Mouse (Mus musculus): ENCODE measurements at regions not wholly inside any gene's neighbourhood (a gene's known extent, or its start where the extent isn't known, plus 50 kb on each side); places are given as distances from the start of the nearest gene placed in this dataset.

DNA sequence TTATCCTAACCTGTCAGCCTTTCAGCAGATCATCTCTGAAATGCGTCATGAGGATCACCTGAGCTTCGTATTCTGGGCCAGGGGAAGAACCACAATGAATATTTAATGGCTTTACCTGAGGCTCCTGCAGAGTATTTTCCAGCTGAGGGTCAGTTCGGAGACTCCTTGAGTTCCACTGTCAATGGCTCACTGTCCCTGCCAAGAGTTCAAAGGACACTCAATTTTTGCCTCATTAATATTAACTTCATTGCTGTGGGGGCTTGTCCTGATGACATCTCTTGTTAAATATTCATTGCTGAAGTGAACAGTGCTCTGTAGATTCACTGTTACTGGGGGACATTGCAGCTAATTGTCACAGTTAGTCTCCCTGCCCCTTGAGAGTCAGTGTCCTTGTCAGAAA lies 316.2 kb upstream of the Myt1l start:
- no peak for DNase-seq (ENCODE audit: low read depth)

DNA sequence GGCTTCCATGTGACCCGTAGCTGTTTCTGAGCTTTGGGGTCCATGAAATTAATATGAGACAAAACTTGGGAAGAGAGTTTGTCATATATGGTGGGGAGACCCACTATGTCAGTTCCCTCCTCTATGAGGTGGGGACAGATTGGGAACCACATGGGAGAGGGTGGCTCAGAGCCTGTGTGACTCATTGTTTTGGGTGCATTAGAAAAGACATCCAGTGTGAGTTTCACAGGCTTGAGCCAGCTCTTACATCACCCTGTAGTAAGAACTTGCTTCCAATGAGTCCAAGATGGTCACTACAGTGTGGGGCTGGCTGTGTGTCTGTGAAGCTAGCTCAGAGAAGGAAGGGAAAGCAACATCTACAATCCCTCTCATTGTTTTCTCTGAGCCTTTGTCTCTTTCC lies 314.6 kb upstream of the Myt1l start:
- DNase-seq (ENCODE audit: low read depth) = no peak

DNA sequence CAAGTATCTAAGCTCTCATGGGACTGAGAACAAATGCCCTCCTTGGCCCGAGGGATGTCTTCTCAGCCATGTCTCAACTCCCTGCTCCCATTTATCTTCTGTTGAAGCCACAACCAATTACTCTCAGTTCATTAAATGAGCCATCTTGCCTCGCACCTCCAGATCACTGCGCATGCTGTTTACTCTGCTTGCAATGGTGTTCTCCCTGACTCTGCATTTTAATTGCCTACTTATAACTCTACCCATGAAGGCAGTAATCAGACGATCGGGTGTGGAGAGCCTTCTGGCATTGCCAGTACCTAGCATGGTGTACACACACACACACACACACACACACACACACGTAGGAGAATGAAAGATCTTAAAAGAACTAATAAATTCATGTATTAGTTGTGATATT lies 306.1 kb upstream of the Myt1l start:
- DNase-seq (ENCODE audit: low read depth) = no peak

DNA sequence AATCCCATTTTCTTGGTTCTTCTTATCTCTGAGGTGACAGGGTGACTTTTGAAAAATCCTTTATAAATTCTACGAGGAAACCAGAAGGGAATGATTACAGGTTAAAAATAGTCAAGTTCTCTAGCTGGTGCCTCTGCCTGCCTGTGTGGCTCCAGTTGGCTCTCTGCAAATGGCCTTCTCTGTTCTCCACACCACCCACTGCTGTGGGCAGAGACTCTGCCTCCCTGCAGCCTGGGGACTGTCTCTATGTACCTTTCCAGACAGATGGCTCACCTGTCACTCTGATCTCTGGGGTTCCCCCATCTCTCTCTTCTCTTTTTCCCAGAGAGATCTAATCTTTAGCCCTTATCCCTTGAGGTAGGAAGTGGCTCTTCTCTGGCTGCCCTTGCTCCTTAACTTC lies 302.2 kb upstream of the Myt1l start:
- DNase-seq (ENCODE audit: low read depth) = no peak

DNA sequence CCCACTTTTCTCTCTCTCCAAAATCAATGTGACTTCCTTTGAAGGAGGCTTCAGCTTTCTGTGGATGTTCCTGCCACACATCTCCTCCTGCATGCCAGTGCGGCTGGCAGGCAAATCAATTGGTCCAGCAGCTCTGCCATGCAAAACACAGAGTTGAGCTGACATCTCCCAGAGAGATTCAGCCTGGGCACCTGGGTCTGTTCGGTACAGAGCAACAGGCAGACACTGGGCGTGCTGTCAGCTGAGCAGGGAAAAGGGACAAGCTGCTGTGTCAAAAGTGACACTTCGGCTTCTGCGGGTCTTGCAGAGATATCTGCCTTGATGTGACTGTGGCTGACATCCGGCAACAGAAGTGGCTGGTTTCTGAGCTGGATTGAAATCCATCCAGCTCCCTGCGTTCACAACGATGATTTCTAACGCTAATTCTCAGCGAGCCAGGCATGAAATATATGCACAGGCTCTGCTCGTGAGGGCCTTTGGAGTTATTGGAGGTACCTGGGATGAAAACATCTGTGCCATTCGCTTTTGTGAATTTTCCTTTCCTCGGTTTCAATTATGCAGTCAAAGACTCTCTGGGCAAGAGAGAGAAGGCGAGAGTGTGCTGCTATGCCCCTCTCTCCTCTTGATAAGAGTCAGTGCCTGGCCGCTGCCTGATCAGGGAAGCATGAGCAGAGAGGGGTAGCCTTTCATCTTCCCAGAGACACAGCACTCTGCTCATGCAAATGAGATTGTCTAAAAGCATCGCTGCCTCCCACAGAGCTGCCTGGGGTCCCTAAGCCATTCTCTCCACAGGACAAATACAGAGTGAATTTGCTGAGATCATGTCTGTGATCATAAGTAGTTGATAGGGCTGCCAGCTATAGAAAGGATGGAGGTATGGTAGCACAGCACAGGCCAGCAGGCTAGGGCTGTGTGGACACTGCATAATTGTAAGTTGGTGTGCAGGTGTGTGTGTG lies 295.4 kb upstream of the Myt1l start:
- DNase-seq (ENCODE audit: low read depth) = no peak

DNA sequence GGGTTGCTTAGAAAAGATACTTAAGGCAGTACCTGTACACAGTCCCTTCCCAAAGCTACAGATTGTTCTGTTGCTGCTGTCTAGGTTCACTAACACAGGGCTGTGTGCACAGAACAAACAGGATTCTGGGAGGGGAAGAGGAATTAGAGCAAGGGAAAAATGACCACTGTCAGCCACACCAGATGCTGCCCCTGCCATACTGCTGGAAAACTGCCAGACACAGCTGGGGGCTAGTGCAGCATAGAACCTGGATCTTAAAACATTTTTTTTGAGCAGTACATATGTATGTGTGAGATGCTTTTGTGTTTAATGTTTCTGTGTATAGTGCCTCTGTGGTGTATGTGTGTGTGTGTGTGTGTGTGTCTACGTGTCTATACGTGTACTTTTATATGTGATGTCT lies 291.7 kb upstream of the Myt1l start:
- no peak for DNase-seq (ENCODE audit: low read depth)

DNA sequence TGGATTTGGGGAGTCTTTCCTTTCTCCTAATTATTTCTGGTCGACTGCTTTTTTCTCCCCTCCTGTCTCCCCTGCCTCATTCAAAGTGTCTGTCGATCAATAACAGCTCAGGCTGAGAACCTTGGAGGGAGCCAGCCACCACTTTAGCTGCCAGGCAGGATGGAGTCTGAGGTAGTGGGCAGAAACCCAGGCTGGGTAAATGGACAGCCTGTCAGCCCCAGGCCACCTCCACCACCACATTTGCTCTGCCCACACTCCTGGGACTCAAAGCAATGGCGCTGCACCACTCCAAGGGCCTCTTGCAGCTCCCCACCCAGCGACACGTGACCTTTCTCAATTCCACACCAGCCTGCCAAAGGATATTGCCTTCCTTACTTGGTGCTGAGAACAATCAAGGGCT lies 290.7 kb upstream of the Myt1l start:
- no peak for DNase-seq (ENCODE audit: low read depth)

DNA sequence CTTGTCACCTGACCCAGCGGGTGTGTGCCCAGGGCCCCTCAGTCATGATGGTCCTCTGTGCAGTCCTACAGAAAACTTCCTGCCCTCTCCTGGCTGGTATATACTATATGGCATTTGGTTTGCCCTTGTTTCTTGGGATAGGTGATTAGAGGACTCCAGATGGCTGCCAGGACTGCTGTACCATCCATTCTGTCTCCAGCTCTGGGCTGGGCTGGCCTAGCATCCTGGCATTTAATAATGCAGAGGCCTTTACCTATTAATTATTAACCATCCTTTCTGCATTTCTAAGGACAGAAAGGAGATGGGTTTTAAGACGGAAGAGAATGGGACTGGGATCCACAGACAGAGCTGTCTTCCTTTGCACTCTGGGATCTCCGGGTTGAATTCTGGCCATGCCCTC lies 288.7 kb upstream of the Myt1l start:
- no peak for DNase-seq (ENCODE audit: low read depth)

DNA sequence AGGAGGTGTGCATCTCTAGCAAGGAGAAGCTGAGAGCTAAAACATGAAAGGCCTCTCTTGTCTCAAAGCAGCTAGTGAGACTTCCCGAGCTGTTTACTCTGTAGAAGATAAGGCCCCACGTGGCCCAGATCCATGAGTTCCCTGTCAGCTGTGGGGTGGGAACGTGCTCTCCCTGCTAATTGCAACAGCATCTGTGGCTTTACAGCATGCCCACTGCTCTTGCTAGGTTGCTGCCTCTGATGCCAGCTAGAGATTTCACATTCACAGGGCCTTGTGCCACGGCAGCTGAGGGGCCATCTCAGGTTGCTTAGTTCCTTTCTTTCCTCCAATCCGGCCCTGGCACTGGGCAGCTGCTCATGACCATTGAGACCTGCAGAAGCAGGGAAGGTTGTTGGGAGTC lies 288.2 kb upstream of the Myt1l start:
- no peak for DNase-seq (ENCODE audit: low read depth)

DNA sequence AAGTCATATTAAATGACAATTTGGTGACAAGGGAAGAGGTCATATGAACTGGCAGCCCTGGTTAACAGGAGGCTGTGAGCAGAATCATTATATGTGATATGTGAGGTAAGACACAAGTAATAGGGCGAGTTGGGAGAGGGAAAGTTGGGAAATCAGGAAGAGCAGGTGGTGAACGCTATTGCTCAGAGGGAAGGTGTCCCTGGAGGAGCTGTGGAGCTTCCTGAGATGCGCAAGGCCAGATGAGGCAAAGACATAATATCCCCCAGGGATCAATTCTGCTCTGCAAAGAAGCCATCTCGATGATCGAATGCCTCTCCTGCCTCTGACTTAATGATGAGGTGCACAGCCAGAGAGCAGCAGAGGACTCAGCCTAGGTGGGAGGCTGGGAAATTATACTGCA lies 285.1 kb upstream of the Myt1l start:
- DNase-seq (ENCODE audit: low read depth) = no peak

DNA sequence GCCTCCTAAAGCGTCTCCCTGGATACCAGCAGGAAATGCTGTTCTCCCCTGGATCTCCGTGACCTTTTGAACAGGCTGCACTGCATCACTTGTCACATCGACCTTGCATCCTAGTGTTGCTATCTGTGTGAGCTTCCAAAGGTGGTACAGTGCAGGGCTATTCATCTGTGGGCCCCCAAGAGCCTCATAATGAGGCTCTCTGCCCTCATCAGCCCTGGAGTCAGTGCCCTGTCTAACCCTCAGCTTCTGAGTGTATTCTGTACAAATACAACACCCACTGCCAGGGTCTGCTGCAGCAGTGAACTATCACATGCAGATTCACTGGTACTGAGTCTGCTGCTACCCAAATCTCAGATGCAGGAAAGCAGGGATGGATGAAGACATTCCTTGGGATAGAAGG lies 282.1 kb upstream of the Myt1l start:
- no peak for DNase-seq (ENCODE audit: low read depth)

DNA sequence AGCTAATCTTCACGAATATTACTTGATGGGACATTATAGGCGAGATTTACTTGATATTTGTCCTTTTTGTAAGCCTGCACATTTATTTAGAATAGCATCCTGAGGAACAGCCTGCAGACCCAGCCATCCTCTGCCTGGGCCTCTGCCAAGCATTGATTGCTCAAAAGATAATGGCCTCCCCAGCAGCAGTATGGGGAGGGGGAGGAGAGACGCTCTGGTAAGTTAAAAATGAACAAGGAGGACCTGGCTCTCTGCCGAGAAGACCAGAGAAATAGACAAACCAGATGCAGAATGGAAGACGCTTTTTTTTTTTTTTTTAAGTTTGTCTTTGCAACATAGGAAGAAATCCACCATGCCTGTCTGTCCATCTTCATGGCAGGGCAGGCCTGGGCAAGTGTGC lies 280.8 kb upstream of the Myt1l start:
- no peak for DNase-seq (ENCODE audit: low read depth)

DNA sequence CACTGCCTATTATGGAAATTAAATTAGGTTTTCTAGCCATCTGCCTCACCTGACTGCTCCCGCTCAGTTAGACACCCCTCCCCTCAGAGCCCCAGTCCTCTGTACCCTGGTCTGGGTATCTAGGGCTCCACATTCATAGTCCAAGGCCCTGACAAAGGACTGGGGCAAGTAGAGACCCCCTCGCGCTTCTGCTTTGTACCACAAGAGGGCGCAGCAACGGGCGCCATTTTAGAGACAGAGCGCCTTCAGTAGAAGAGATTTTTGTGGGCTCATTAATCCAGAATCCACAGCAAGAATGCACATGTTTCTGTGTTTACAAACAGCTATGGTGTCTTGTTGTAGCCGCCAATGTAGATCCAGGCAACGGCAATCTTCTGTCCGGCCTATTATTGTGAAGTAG lies 279.7 kb upstream of the Myt1l start:
- no peak for DNase-seq (ENCODE audit: low read depth)

DNA sequence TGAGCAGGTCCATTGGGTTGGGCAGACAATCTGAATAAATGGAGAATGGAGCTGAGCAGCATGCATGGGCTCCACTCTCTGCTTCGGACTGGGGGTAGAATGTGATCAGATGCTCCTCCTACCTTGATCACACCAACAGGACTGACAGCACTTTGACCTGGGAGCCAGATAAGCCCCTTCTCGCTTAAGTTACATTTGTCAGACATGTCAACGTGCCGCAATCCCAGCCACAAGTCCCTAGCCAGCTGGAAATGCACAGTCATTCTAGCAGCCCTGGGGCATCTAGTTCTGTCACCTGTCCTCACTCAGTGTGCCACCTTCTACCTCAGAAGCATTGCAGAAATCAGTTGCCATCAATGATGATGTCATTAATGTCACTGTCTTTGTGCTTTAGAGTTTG lies 272.1 kb upstream of the Myt1l start:
- no peak for DNase-seq (ENCODE audit: low read depth)

DNA sequence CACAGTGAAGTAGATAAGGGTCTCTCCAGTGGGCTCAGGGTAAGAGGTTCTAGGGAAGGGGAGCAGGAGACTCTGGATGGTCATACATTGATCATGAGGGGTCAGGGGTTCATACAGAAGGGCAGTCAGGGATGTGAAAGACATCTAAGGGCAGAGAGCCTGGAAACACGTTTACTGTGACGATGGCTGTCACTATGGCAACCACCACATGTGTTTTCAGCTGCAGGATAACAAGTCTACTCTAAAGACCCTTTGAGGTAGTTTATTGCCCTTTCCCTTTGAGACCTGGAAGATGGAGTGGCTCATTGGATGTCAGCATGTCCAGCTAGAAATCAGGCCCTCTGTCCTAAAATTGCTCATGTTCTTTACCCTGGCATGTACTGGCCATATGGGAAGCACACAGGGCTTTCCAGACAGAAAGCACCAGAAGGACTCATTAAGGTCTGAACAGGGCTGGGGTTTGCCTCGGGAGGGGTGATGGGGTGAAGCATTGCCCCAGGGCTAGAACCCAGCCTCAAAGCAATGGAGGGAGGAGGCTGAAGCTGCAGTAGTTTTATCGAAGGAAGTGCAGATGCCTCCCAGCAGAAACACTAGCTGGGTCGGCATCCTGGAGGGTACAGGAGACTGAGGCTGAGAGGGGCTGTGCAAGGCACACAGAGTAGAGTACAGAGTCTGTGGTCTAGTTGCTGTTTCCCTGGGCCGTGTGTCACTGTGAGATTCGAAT lies 271.0 kb upstream of the Myt1l start:
- no peak for DNase-seq (ENCODE audit: low read depth)

DNA sequence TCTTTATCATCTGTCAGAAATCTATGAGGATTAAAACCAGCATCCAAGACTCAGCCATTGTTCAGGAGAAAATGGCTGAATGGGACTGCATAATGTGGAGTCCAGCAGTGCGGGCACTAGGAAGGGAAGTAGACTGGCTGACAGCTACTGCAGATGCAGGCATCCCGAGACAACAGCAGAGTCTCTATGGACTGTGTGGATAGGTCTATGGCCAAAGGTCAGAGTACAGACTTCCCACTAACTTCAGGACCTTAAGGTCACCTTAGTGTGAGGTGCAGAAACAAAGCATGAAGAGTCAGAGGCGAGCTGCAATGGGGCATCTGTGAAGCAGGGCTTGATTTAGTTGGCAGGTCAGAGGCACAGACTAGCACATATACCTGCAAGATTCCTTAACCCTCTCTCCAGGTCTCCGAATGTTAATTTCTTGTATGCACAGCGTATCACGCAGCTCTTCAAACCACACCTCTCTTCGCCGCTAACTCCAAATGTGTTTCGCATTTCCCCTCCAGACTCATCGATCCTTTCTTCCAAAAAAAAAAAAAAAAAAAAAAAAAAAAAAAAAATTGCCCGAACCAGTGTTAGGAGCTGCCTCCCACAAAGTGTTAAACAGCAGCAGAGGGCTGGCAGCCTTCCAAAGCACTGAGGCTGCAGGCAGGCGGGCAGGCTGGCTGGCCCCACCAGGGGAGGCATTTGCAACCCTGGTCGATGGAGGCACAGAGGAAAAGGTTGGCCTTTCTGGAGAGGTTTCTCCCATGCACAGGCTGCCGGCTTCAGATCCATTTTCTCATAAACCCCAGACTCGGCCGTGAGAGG lies 270.2 kb upstream of the Myt1l start:
- DNase-seq (ENCODE audit: low read depth) = peak; percentile 44

DNA sequence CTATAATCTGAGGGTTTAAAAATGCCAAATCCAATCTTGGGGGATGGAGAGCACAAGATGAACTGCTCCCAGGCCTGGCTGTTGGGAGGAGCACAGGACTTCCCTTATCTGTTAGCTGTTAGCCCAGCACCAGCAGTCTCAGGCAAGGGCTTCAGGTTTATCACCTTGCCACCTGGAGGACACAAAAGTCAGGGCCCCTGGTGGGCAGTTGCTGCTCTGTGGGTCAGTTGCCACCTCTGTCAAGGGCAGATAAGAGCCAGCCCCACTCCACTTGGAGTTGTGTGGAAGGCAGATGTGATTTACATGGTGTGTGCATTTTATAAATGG lies 269.7 kb upstream of the Myt1l start:
- DNase-seq (ENCODE audit: low read depth) = no peak

DNA sequence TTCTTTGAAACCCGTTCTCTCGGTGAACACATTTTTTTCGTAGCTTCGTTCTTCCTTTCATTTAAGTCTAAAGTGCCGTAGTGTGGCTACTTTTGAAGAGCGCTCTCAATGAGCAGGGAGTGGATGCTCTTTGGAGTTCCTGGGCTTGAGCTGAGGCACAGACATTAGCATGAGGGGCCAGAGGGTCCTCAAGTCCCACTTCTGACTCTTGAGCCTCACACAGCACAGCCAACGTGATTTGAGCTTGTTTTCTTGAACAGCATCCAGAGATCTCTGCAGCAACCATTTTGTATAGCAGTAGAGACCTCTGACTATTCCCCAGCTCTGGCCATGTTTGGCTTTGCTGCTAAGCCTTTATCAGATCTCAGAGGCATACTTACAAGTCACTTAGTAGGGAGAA lies 269.2 kb upstream of the Myt1l start:
- no peak for DNase-seq (ENCODE audit: low read depth)

DNA sequence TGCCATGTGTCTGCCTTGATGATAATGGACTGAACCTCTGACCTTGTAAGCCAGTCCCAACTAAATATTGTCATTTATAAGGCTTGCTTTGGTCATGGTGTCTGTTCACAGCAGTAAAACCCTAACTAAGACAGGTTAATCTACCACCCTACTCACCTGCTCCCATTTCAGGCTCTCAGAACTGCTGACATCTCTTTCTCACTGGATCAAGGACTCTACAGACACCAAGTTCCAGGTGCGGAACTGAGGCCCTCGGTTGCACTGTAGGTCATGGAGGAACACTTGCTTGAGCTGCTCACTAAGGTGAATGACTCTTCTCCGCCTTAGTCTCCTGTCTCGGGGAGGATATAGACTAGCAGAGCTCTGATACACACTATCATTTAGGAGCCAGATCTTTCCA lies 254.0 kb upstream of the Myt1l start:
- no peak for DNase-seq (ENCODE audit: low read depth)

DNA sequence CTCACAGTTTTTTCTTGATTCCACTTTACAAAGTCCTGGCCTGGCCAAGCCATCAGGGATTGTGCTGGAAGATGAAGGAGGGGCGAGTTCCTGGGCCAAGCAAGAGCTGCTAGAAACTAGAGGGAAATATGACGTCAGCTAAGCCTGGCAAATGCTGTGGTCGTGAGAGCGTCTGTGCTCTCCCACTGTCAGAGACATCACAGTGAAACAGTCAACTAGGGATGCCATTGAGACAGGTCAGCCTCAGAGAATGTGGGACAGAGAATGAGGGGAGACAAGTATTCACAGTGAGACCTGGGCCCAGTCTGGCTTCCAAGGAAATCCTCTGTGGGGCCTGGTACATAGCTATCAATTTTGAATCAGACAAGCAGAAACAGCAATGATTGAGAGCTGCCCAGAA lies 252.5 kb upstream of the Myt1l start:
- no peak for DNase-seq (ENCODE audit: low read depth)

DNA sequence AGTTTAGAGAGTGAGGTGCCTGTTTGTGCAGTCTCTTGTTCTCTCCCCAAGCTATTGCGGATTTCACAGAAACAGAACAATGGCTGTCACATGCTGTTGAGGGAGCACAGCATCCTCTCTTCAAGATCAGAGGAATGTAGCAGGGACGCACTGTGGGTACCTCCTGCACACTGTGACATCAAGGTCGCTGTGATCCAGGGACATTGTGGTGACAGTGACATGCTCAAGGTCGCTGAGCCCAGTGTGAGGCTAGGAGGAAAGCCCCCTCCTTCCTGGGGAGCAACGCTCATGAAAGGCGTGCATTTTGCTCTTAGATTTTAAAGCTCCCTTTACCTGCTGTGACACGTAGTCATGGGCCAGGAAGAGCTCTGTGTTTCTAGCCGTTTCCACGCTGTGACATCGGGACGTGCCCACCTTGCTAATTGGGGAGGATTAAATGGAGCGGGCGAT lies 248.5 kb upstream of the Myt1l start:
- DNase-seq (ENCODE audit: low read depth) = no peak

DNA sequence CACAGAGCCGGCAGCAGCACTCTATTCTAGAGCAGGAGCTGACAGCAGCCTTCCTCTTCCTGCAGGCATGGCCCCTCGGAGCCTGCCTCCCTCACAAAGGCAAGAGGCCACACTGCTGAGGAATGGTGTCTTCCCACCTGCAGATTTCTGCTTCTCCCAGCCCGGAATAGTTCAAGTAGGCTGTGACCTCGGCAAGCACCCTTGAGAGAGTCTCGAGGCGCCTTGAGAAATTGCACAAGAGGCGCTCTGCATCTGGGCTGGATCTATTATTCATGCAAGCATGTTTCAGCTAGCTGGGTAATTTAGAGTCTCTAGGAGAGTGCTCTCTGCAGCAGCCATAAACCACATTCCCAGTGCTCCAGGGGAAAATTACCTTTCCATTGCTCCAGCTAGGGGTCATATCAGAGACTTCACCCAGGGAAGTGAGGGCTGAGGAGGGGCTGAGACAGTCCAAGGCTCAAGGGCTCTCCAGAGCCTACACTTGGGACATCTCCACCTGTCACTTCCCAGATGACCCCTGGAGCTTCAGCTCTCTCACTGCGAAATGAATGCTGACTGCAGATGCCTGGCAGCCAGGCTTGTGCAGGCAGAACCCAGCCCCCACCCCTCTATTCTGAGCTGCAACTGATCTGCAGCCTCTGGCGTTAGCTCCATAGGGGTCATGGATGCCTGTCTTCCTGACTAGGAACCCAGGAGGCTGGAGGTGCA lies 247.9 kb upstream of the Myt1l start:
- DNase-seq (ENCODE audit: low read depth) = no peak
